Mouse (Mus musculus): ENCODE measurements around the gene Cep83.

Cep83 gene

GRCm38 (mm10) chr10:94780618-94781262, 92.3 kb downstream of the Cep83 start:
- no peak for DNase-seq

- no peak for DNase-seq
These were observed 100.8 kb downstream of the Cep83 start for GRCm38 (mm10) chr10:94789205-94789604.

GRCm38 (mm10) chr10:94793914-94794313, 105.5 kb downstream of the Cep83 start:
- DNase-seq: no peak

- no peak for DNase-seq
These were observed 106.3 kb downstream of the Cep83 start for GRCm38 (mm10) chr10:94794666-94795244.

GRCm38 (mm10) chr10:94798128-94798527, 109.7 kb downstream of the Cep83 start:
- DNase-seq: no peak

GRCm38 (mm10) chr10:94799485-94800239, 111.2 kb downstream of the Cep83 start:
- DNase-seq: no peak

- DNase-seq: no peak
These were observed 112.4 kb downstream of the Cep83 start for GRCm38 (mm10) chr10:94800677-94801354.

- DNase-seq: no peak
These were observed 115.8 kb downstream of the Cep83 start for GRCm38 (mm10) chr10:94804029-94804908.

- DNase-seq: no peak
These were observed 116.4 kb downstream of the Cep83 start for GRCm38 (mm10) chr10:94804909-94805220.

GRCm38 (mm10) chr10:94807323-94807722, 118.9 kb downstream of the Cep83 start:
- DNase-seq: no peak

GRCm38 (mm10) chr10:94808275-94808674, 119.8 kb downstream of the Cep83 start:
- DNase-seq: no peak

- no peak for DNase-seq
These were observed 121.6 kb downstream of the Cep83 start for GRCm38 (mm10) chr10:94809946-94810472.

- no peak for DNase-seq
These were observed 123.7 kb downstream of the Cep83 start for GRCm38 (mm10) chr10:94811907-94812851.

- no peak for DNase-seq
These were observed 129.7 kb downstream of the Cep83 start for GRCm38 (mm10) chr10:94818127-94818526.

- DNase-seq: no peak
These were observed 130.6 kb downstream of the Cep83 start for GRCm38 (mm10) chr10:94818781-94819665.

GRCm38 (mm10) chr10:94823971-94824760, 135.7 kb downstream of the Cep83 start:
- DNase-seq: no peak

- no peak for DNase-seq
These were observed 137.5 kb downstream of the Cep83 start for GRCm38 (mm10) chr10:94825951-94826350.

GRCm38 (mm10) chr10:94826436-94826835, 138.0 kb downstream of the Cep83 start:
- no peak for DNase-seq

GRCm38 (mm10) chr10:94827325-94827724, 138.9 kb downstream of the Cep83 start:
- DNase-seq: peak in 1 of 2 experiments; percentile 35
